In genomic region chr17:88803441-88803840, GRCm38 (mm10) we compare ENCODE assay signal across 16 mouse cellular contexts. TPM values are rescaled to one million over a fixed set of nuclear protein-coding genes. Genes with fewer than 3 reads are reported as not detected.
A peak's percentile ranks its signal among the peaks of the same experiment; 100 is the strongest.
DNase-seq lines count a peak whose midpoint lies in the region.
"Had no signal": no experiment of that assay in that cellular context is flagged by ENCODE, and none has a peak within 500 bp of the region (broad histone marks: within the 10 kb centered on the region; RNA-seq: fewer than 3 reads in every experiment).

No protein-coding gene starts in this region.

- DNase-seq in ovary, postnatal 36 days (ENCODE audit: low spot score) = peak; percentile 60
- no peak for DNase-seq in ovary, postnatal 14 days (ENCODE audit: low spot score)
- peak; percentile 52 for DNase-seq in adrenal gland, adult 8-10 months
- DNase-seq in adrenal gland, postnatal 25 days = peak; percentile 37
- no peak for DNase-seq in cerebellum, adult 11-12 months
- DNase-seq in layer of hippocampus, adult 8-10 months (ENCODE audit: low spot score in 2 of 2) = no peak
- no peak for DNase-seq in layer of hippocampus, postnatal 14 days (ENCODE audit: low spot score in 2 of 2)
- DNase-seq: cerebellum, adult 18-20 months; cerebellum, adult 9-11 months; cerebellum, postnatal 36 days; forebrain, postnatal 0 days; gastrocnemius, postnatal 14 days; heart, postnatal 36 days had no signal

RNA-seq across cellular contexts. Expression of gene Lhcgr, which starts 11.7 kb away (rescaled TPM):
- under 1 TPM in 3 of 4 experiments, not detected in 1; 0.08 to 0.49 (median 0.44) TPM for total RNA-seq in adrenal gland, adult 8-10 months (2022)
- total RNA-seq in adrenal gland, postnatal 25 days (2021) = not detected in 2 replicates
- under 1 TPM in 3 of 4 experiments, not detected in 1; 0.08 to 0.45 (median 0.19) TPM for total RNA-seq in layer of hippocampus, adult 8-10 months (2022)
- under 1 TPM; 0.23 to 0.29 TPM for total RNA-seq in layer of hippocampus, postnatal 14 days (2021)
- total RNA-seq: ES-E14; gastrocnemius, adult 18-20 months; gastrocnemius, postnatal 14 days; heart, adult 8-10 months had no signal

Comparison
In these comparisons a context has a peak if more than half of its experiments do, and no peak if none do; other contexts are left out.
1. DNase-seq: peak in ovary, postnatal 36 days (single experiment), adrenal gland, adult 8-10 months (single experiment) and adrenal gland, postnatal 25 days (single experiment); none in ovary, postnatal 14 days (single experiment), cerebellum, adult 11-12 months (single experiment), layer of hippocampus, adult 8-10 months (0 of 2) and layer of hippocampus, postnatal 14 days (0 of 2).